Mouse (Mus musculus): Measurements from ENCODE around the gene Urgcp.

- TF ChIP-seq CTCF (IDR thresholded peaks at IDR 0.05; ENCODE audit: control insufficient read depth, insufficient read depth, low read length) (no peak), POLR2A (IDR thresholded peaks at IDR 0.05; ENCODE audit: borderline replicate concordance, control insufficient read depth, low read depth, low read length) (no peak)
These were observed 35.8 kb upstream of the Urgcp start for GRCm38 (mm10) chr11:5797928-5798327.

All from bone marrow, adult 2 months (tissue).